Mouse (Mus musculus) limb, embryonic 12.5 days (tissue): ENCODE results near the gene Sectm1b. TPM values are rescaled to one million over a fixed set of nuclear protein-coding genes. Genes with fewer than 3 reads are reported as not detected.
"Not testable (repeated sequence)": the region's sequence is repeated elsewhere in the genome, so short reads cannot be mapped to it uniquely, and the experiment has no call there.

Source experiments
- ATAC-seq: fragments of 200-750 bp; cut with Nextera tagmentation; 2 replicates; pipeline ENCODE4 v1.8.0; 2017; ENCODE audit warnings: low read depth, moderate TSS enrichment; ENCODE audit not compliant: insufficient number of reproducible peaks, insufficient read depth, low FRiP score, low TSS enrichment
- H3K27ac ChIP-seq: fragments of 300-500 bp; sonication (generic); 2 replicates; pipeline ENCODE4 v1.5.1; 2016; ENCODE audit warnings: mild to moderate bottlenecking, moderate library complexity
- H3K27me3 ChIP-seq: fragments of 300-500 bp; sonication (generic); 2 replicates; pipeline ENCODE4 v1.6.1; 2016; ENCODE audit warnings: mild to moderate bottlenecking, moderate library complexity
- H3K36me3 ChIP-seq: fragments of 300-500 bp; sonication (generic); 2 replicates; pipeline ENCODE4 v1.6.1; 2016; ENCODE audit warnings: mild to moderate bottlenecking, moderate library complexity
- H3K4me1 ChIP-seq: fragments of 300-500 bp; sonication (generic); replicated peaks from 2 replicates; pipeline ENCODE4 v1.6.1; 2016
- H3K4me2 ChIP-seq: fragments of 300-500 bp; sonication (generic); 2 replicates; pipeline ENCODE4 v1.6.1; 2016; ENCODE audit warnings: mild to moderate bottlenecking, moderate library complexity
- H3K4me3 ChIP-seq: fragments of 300-500 bp; sonication (generic); replicated peaks from 2 replicates; pipeline ENCODE4 v1.5.1; 2016; ENCODE audit warnings: mild to moderate bottlenecking
- H3K9ac ChIP-seq: fragments of 300-500 bp; sonication (generic); replicated peaks from 2 replicates; pipeline ENCODE4 v1.6.1; 2016; ENCODE audit warnings: mild to moderate bottlenecking, moderate library complexity
- H3K9me3 ChIP-seq: fragments of 300-500 bp; sonication (generic); 2 replicates; pipeline ENCODE4 v1.6.1; 2016; ENCODE audit warnings: mild to moderate bottlenecking, moderate library complexity
- WGBS: fragments of 180-500 bp; shearing (Covaris S2); methylation state at CpG from one replicate; pipeline ENCODE4 v1.1.7; 2016; 5-methylcytosine and 5-hydroxymethylcytosine counted together
- polyA plus RNA-seq: library from polyadenylated mRNA; unstranded; fragments of >200 nt; fragmentation: Nextera tagmentation; extraction: Ambion mirVana; gene quantifications from 2 replicates; pipeline ENCODE4 v1.2.1, GENCODE M21; 2016

The Sectm1b gene
- polyA plus RNA-seq, 1 experiment from 2014 or later, result not detected

DNA sequence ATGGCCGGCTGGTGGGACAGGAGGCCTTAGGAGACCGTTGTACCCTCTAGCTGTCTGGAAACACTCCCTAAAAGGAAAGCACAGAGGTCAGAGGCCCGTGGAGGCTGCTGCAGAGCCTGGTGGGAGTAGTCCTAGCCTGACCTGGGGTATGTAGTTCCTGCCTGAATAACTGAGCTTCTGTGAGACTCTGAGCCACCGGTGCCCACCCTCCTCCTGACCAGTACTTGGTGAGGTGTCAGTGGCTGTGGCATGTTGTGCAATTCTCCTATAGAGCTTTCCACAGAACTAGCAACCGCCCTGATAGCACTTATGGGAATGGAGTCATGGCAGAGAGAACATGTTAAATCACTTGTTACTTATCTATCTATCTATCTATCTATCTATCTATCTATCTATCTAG is 12.3 kb upstream of the Sectm1b start:
- Histone ChIP-seq H3K27me3 (0 out of 2 replicates have a peak, but pooled peaks cover 4% of the 10 kb centered on the region), H3K36me3 (no peaks in the 10 kb centered on the region), H3K9ac (no peak overlapping the region), H3K4me3 (no peak overlapping the region), H3K4me2 (no peak overlapping the region), H3K27ac (no peak overlapping the region), H3K9me3 (peaks cover 5% of the 10 kb centered on the region; the same call in 1 of the 2 replicates), H3K4me1 (no peaks in the 10 kb centered on the region)
- WGBS, result 78% methylated on average over 5 of the region's 5 CpGs
- no peak for ATAC-seq

DNA sequence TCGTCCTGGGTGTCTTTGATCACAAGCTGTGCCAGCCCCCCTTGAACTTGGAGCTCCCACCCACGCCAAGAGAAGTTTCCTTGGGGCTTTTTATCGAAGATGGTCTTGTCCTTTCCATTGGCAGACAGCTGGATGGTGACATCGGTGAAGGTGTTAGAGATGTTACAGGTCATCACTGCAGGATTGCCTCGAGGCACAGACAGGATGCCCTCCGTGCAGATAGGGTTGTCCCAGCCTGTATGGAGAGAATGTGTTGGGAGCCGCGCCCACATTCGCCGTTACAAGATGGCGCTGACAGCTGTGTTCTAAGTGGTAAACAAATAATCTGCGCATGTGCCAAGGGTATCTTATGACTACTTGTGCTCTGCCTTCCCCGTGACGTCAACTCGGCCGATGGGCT is 6.3 kb upstream of the Sectm1b start:
- not testable (repeated sequence) for H3K36me3 ChIP-seq, H3K27ac ChIP-seq, H3K4me3 ChIP-seq, H3K4me2 ChIP-seq, ATAC-seq, H3K4me1 ChIP-seq, H3K27me3 ChIP-seq, H3K9me3 ChIP-seq, H3K9ac ChIP-seq
- 91% methylated on average over 12 of the region's 16 CpGs for WGBS

DNA sequence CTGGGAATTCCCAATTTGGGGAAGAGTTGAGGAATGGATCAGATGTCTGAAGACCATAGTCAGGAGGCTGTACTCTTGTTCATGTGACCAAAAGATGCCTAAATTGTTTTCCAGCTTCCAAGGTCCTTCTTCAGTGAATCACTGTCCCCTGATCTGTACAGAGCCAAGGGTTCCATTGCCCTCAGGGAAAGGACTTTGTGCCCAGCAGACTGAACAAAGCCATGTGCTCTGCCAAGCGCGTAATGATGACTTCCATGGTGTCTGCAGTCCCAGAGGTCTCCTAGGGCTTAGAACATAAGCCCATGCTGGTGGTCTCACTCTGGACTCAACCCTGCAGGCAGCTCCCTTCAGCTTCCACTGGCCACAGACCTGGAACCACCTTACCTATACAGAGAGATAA is 4.5 kb upstream of the Sectm1b start:
- no peak overlapping the region for H3K4me2 ChIP-seq
- no peaks in the 10 kb centered on the region for H3K27me3 ChIP-seq
- H3K9me3 ChIP-seq, result 0 out of 2 replicates have a peak, but pooled peaks cover 3% of the 10 kb centered on the region
- 91% methylated on average over 2 of the region's 2 CpGs for WGBS
- no peak overlapping the region for H3K27ac ChIP-seq
- no peaks in the 10 kb centered on the region for H3K36me3 ChIP-seq
- H3K4me1 ChIP-seq, result no peaks in the 10 kb centered on the region
- no peak overlapping the region for H3K4me3 ChIP-seq
- no peak overlapping the region for H3K9ac ChIP-seq
- no peak for ATAC-seq

DNA sequence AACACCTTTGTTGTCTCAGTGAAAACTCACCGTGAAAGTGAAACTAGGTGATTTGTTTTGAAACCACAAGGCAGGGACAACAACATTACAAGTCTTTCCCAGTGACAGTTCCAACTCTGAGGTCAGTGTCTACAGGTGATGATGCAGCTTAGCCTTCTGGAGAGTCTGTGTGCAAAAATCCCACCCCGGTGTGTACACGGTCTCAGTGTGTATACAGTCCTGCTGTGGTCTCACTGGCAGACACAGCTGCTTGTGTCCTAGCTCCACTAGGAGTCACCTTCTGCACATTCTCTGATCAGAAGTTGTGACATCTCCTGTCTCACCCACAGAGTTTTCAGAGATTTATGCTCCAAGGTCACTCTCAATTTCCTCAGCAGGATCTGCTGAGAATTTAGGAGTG is 828 bp upstream of the Sectm1b start:
- 77% methylated on average over 3 of the region's 3 CpGs for WGBS
- H3K27ac ChIP-seq, result no peak overlapping the region
- no peak overlapping the region for H3K9ac ChIP-seq
- H3K4me3 ChIP-seq, result no peak overlapping the region
- no peak overlapping the region for H3K4me2 ChIP-seq
- ATAC-seq, result no peak
- no peaks in the 10 kb centered on the region for H3K36me3 ChIP-seq
- no peaks in the 10 kb centered on the region for H3K27me3 ChIP-seq
- H3K4me1 ChIP-seq, result no peaks in the 10 kb centered on the region
- H3K9me3 ChIP-seq, result no peaks in the 10 kb centered on the region

DNA sequence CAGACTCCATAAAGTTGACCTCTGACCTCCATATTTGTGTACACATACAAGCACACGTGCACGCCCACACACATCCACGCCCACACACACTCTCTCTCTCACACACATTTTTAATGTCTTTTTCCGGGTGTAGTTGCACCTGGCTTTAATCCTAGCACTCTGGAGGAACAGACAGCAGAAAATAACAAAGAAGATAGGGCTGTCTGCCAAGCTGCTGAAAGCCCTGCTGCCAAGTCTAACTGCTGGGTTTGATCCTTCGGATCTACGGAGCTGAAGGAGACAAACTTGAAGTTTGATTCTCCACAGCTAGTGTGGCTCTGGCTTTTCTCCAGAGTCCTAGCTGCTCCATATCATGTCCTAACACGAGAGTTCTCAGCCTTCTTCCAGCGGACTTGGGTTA is 1.8 kb downstream of the Sectm1b start:
- H3K36me3 ChIP-seq, result no peaks in the 10 kb centered on the region
- no peaks in the 10 kb centered on the region for H3K4me1 ChIP-seq
- 82% methylated on average over 8 of the region's 8 CpGs for WGBS
- no peak overlapping the region for H3K9ac ChIP-seq
- no peak overlapping the region for H3K4me2 ChIP-seq
- H3K9me3 ChIP-seq, result no peaks in the 10 kb centered on the region
- no peak overlapping the region for H3K27ac ChIP-seq
- ATAC-seq, result no peak
- no peak overlapping the region for H3K4me3 ChIP-seq
- no peaks in the 10 kb centered on the region for H3K27me3 ChIP-seq

DNA sequence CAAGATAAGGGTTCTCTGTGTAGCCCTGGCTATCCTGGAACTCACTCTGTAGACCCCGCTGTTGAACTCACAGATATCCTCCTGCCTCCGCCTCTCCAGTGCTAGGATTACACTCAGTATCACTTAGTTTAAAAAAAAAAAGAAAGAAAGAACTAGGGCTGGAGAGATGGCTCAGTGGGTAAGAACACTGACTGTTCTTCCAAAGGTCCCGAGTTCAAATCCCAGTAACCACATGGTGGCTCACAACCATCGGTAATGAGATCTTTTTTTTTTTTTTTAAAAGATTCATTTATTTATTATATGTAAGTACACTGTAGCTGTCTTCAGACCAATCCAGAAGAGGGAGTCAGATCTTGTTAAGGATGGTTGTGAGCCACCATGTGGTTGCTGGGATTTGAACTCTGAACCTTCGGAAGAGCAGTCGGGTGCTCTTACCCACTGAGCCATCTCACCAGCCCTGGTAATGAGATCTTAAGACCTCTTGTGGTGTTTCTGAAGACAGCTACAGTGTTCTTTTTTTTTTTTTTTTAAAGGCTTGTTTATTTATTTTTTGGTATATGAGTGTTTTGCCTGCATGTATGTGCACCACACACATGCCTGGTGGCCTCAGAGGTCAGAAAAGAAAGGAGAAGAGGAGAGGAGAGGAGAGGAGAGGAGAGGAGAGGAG is 2.8 kb downstream of the Sectm1b start:
- ATAC-seq, H3K27ac ChIP-seq, H3K4me1 ChIP-seq, H3K9me3 ChIP-seq, H3K9ac ChIP-seq, H3K36me3 ChIP-seq, H3K4me3 ChIP-seq, H3K4me2 ChIP-seq, H3K27me3 ChIP-seq: not testable (repeated sequence)
- WGBS, result 93% methylated on average over 6 of the region's 6 CpGs

DNA sequence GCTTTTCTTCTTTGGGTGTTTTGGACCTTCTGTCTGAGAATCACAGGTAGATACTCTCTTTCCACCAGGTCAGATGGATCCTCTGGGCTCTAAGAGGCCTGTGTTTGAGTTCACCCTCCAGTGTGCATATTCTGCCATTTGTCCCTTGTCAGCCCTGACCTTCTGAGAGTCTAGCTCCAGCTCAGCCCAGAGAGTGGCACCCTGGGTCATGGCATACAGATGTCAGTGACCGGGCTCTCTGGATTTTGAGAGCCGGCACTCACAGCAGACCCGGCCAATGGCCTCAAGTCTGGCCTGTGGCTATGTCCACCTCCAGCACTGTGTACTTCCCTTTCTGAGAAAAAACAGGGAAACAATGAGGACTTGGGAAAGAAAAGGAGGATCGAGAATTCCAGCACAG is 3.9 kb downstream of the Sectm1b start:
- Histone ChIP-seq H3K4me3 (no peak overlapping the region), H3K27ac (no peak overlapping the region), H3K27me3 (no peaks in the 10 kb centered on the region), H3K4me1 (no peaks in the 10 kb centered on the region), H3K4me2 (no peak overlapping the region), H3K9me3 (no peaks in the 10 kb centered on the region), H3K9ac (no peak overlapping the region), H3K36me3 (no peaks in the 10 kb centered on the region)
- no peak for ATAC-seq
- WGBS, result 92% methylated on average over 4 of the region's 4 CpGs

DNA sequence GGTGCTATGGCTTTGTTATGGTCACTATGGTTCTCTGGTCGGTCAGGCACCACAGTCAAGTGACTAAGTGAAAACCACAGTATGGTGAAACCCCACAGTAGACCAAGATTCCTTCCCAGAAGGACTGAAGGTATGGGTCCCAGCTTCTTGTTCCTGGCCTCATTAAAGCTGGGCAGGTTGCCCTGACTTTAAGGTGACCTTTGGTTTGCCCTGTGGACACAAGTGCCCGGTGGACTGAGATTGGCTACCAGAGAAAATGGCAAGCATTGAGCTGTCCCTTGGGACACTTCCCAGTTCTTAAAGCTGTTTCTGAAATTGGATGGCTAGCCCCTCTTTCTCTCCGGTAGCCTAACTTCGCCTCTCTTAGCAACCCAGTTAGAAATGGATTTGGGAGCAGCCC is 4.4 kb downstream of the Sectm1b start:
- no peak overlapping the region for H3K27ac ChIP-seq
- H3K9me3 ChIP-seq, result no peaks in the 10 kb centered on the region
- no peak for ATAC-seq
- no peak overlapping the region for H3K4me2 ChIP-seq
- H3K4me1 ChIP-seq, result no peaks in the 10 kb centered on the region
- 83% methylated on average over 4 of the region's 4 CpGs for WGBS
- H3K4me3 ChIP-seq, result no peak overlapping the region
- H3K27me3 ChIP-seq, result no peaks in the 10 kb centered on the region
- no peaks in the 10 kb centered on the region for H3K36me3 ChIP-seq
- H3K9ac ChIP-seq, result no peak overlapping the region

DNA sequence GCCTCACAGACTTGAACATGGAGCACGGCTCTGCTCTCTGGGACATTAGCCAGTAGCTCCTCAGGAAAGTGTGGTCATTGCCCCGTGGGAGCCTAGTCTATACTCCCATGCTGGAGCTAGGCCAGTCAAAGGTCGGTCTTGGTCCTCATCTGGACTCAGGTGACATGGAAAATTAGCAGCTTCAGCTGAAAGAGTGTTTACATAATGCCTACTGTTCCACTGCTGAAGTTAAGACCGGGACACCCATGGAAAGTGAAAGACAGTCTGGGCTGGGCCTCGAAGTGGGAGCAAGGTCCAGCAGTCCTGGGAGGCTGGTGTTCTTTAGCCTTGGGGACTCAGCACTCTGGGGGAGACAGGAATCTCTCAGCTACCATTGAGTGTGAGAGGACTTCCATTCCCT is 5.2 kb downstream of the Sectm1b start:
- Histone ChIP-seq H3K4me3 (no peak overlapping the region), H3K36me3 (no peaks in the 10 kb centered on the region), H3K4me1 (no peaks in the 10 kb centered on the region), H3K27ac (no peak overlapping the region), H3K27me3 (no peaks in the 10 kb centered on the region), H3K9ac (no peak overlapping the region), H3K4me2 (no peak overlapping the region), H3K9me3 (no peaks in the 10 kb centered on the region)
- 75% methylated on average over 5 of the region's 5 CpGs for WGBS
- ATAC-seq, result no peak

DNA sequence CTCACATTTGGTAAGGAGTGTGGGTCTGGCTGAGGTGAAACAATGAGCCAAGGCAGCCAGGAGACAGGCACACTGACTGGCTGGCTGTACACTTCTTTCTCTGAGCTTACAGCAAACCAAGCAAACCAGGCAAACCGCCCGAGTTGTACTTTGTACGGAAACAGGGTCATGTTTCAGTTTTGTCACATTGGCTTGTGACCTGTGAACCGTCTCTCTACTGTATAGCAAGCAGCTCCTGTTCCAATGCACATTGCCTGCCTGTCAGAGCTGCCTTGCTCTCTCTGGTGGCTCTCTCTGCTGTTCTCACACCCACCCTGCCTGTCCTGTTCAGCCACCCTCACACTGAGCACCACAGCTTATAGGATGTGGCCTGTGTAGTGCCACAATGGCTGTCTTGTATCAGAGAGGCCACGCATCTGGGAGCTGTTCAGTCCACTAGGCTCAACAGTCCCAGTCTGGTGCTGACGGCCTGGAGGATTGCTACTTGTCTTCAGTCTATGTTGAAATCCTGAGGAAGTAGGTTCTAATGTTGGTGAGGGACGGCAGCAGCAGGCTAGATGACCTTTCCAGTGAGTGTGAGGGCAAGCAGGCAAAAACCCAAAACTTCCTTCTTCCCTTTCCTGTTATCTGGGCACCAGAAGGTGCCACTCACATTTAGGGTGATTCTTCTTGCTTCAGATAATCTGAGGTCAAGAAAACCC is 6.7 kb downstream of the Sectm1b start:
- WGBS, result 60% methylated on average over 7 of the region's 7 CpGs
- no peak overlapping the region for H3K4me2 ChIP-seq
- H3K4me1 ChIP-seq, result no peaks in the 10 kb centered on the region
- no peak overlapping the region for H3K9ac ChIP-seq
- no peaks in the 10 kb centered on the region for H3K27me3 ChIP-seq
- no peaks in the 10 kb centered on the region for H3K9me3 ChIP-seq
- ATAC-seq, result no peak
- H3K4me3 ChIP-seq, result no peak overlapping the region
- no peak overlapping the region for H3K27ac ChIP-seq
- H3K36me3 ChIP-seq, result no peaks in the 10 kb centered on the region

DNA sequence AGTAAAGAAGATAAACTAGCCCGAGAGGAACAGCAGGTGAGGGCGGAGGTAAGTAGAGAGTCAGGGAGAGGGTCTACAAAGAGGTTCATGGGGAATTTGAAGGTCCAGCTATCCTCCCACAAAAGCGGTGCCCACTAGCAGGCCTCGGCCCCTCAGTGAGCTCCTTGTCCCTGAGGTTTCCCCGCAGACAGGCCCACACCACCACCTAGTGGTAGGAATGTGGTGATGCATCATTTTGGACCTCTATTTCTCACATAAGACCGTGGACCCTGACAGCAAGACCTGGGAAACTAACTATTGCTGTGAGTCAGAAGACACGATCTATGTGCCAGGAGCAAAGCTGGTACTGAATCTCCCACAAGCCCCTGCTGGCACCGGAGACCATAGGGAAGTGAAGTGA is 9.8 kb downstream of the Sectm1b start:
- Histone ChIP-seq H3K9ac (no peak overlapping the region), H3K9me3 (no peaks in the 10 kb centered on the region), H3K27ac (no peak overlapping the region), H3K36me3 (no peaks in the 10 kb centered on the region), H3K27me3 (no peaks in the 10 kb centered on the region), H3K4me2 (no peak overlapping the region), H3K4me1 (no peaks in the 10 kb centered on the region), H3K4me3 (no peak overlapping the region)
- WGBS, result 17% methylated on average over 8 of the region's 8 CpGs
- ATAC-seq, result no peak

DNA sequence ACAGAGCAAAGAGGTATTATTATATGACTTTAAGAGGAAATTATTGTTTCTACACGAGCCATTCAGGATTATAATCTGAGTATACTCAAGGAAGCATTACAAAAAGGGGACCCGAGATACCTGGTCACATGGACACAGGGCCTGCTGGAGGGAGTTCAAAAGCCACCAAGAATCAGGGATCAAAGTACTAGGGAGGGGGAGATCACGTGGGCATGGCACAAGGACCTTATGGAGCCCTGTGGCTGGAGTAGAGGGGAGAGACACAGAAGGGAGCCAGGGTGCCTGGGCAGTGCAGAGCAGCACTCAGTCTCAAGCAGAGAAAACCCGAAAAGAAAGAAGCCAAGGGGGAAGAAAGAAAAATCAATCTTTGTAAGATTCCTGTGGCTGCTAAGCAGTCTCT is 11.0 kb downstream of the Sectm1b start:
- Histone ChIP-seq H3K27ac (no peak overlapping the region), H3K9me3 (no peaks in the 10 kb centered on the region), H3K36me3 (no peaks in the 10 kb centered on the region), H3K4me3 (no peak overlapping the region), H3K9ac (no peak overlapping the region), H3K4me2 (no peak overlapping the region), H3K4me1 (no peaks in the 10 kb centered on the region), H3K27me3 (no peaks in the 10 kb centered on the region)
- no peak for ATAC-seq
- WGBS, result 62% methylated on average over 4 of the region's 4 CpGs
